Mouse (Mus musculus): Measurements from ENCODE around the gene Spata45.
A peak's percentile ranks its signal among the peaks of the same experiment; 100 is the strongest.

GRCm38 (mm10) chr1:190996346-190996877 is 40.0 kb upstream of the Spata45 start:
- TF ChIP-seq EP300 (IDR thresholded peaks at IDR 0.05; ENCODE audit: low read depth) (no peak), CTCF (IDR thresholded peaks at IDR 0.05; ENCODE audit: low read depth) (peak; percentile 47)
